Mouse (Mus musculus): ENCODE measurements around the gene Camk1d. TPM values are rescaled to one million over a fixed set of nuclear protein-coding genes. Genes with fewer than 3 reads are reported as not detected.

Camk1d gene
- polyA plus RNA-seq, 1 experiment, result 21.0 TPM

DNA sequence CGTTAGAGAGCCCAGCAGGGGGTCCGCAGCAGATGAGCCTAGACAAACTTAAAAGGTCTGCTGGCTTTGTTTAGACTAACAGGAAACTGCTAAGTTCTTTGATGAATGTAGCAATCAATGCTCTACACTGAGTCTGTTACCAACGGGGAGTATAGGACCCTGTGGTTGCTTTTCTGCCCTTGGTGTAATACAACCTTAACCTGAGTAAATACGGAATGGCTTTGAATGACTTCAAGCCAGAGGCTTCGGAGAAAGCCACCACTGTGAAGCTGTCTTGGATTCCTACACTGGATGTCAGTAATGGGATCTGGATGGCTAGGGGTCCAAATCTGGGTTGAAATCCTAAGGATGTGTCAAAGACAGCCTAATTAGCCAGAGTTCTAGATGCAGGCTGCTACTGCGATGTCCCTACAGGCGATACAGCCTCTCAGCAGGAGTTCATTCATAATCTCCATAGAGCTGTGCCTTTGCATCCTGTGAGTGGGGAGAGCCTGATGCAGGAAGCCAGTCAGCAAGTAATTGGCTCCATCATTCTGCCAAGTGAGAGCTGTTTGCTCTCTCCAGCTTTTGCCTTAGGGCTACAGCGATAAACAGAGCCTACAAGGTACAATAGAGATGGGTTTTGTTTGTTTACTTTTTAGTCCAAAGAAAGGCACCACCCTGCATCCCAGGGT lies 10.8 kb upstream of the Camk1d start:
- no peak for TF ChIP-seq GATA1 (IDR thresholded peaks at IDR 0.05; ENCODE audit: low read length)

DNA sequence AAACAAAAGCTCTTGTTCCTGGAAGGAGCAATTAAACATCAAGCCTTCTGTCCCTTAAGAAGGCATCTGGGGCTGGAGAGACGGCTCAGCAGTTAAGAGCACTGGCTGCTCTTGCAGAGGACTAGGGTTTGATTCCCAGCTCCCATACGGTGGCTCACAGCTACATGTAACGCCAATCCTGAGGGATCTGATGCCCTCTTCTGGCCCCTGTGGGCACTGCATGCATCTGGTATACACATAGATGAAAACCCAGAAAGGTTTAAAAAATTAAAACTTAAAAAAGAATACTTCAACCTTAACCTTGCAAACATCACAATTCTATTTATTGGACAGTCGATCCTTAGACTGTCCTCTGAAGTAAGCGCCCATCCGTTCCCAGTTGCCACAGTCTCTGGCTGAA lies 3.4 kb upstream of the Camk1d start:
- TF ChIP-seq GATA1 (IDR thresholded peaks at IDR 0.05; ENCODE audit: low read length), result no peak

- TF ChIP-seq GATA1 (IDR thresholded peaks at IDR 0.05; ENCODE audit: low read length), result no peak
These were observed 1.2 kb upstream of the Camk1d start for GRCm38 (mm10) chr2:5715544-5715943.

GRCm38 (mm10) chr2:5715054-5715410 lies 717 bp upstream of the Camk1d start:
- TF ChIP-seq GATA1 (IDR thresholded peaks at IDR 0.05; ENCODE audit: low read length), result no peak

DNA sequence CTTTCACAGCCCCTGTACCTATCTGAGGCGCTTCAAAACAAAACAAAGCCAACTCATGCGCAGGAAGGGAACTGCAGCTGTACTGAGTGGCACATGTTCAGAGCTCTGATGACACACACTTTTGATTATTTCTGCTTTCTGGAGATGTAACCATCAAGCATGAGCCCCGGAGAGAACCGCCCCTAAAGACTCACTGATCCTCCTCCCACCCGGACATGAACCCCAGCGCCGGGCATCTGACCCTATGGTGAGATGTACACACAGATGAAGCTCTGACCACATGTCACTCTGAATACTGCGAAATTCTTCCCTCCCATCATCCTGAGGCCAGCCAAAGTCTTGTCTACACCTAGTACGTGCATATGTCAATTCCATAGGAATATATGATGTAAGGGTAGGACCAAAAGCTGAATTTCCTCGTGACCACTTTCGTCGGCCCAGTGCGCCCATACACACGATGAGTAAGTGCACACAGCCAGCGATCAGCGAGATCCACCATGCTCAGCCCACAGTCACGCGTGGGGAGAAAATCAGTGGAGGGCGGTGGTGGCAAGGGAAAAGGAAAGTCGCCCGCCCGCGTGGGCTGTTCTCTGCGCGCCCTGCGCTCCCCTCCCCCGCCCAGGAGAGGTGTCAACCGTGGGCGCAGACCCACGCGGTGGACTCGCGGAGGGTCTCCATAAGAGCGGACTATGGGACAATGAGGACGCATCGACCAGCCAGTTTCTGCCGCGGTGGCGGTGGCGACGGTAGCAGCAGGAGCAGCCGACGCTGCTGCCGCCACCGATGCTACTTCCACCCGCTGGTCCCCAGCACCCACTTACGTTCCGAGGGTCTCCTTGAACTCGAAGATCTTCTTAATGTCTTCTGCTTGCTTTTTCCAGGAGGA lies 747 bp downstream of the Camk1d start:
- no peak for TF ChIP-seq GATA1 (IDR thresholded peaks at IDR 0.05; ENCODE audit: low read length)

- no peak for TF ChIP-seq GATA1 (IDR thresholded peaks at IDR 0.05; ENCODE audit: low read length)
These were observed 2.1 kb downstream of the Camk1d start for GRCm38 (mm10) chr2:5712255-5712654.

DNA sequence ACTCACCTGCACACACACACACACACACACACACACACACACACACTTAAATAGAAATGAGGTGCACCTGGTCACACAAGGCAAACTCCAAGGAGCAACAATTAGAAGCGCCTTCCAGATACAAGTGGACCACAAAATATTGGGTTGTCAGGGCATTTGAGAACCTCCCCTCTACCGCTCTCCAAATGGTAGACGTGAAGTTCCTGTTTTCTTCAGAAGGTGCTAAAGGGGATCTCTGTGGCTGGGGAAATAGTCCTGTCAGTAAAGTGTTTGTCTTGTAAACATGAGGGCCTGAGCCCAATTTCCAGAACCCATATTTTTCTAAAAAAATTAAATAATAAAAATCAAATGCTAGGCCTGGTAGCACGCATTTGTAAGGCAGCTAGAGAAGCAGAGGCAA lies 4.4 kb downstream of the Camk1d start:
- no peak for TF ChIP-seq GATA1 (IDR thresholded peaks at IDR 0.05; ENCODE audit: low read length)

DNA sequence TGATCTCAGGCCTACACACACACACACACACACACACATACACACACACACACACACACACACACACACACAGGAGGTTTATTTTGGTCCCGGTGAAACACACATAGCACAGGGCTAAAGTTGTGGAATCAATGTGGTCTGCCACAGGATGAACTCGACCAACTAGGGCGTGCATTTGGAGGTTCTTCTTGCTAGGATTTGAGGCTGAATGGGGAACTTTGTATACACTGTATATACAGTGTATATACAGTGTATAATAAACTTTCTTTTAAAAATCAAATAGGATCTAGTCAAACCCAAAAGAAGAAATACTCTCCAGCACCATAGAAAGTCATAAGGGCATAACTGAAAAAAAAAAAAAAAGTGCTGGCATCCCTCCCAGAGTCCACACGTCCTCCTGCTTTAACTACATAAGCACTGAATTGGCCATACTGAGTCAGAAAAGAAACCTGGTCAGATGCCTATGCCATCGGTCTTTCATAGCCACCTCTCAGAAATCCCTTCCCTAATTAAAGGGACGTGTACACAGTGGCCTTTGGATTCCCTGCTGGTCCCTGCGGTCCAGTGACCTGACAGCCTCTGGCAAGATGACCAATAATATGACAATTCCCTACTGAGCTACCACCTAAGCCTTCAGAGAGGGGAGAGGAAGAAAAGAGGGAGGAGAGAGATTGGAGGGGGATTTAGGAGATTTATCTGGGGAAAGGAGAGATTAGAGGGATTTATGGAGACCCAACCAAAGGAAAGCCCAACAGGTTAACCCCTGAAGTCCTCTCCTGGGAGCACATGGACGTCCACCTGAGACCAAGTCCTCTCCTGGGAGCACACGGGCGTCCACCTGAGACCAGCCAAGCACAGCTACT lies 6.2 kb downstream of the Camk1d start:
- no peak for TF ChIP-seq GATA1 (IDR thresholded peaks at IDR 0.05; ENCODE audit: low read length)

GRCm38 (mm10) chr2:5706618-5707017 lies 7.7 kb downstream of the Camk1d start:
- TF ChIP-seq GATA1 (IDR thresholded peaks at IDR 0.05; ENCODE audit: low read length), result no peak

DNA sequence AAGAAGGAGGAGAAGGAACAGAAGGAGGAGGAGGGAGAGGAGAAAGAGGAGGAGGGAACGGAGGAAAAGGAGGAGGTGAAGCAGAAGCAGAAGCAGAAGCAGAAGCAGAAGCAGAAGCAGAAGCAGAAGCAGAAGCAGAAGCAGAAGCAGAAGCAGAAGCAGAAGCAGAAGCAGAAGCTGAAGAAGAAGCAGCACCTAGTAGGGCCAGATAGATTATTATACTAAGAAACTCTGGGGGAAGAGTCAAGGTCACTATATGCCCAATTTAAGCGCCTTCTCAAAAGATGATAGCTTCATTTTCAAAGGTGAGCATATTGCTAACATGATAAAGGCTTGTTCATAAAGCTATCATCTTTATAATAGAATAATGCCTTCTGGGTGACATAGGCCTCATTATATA lies 11.9 kb downstream of the Camk1d start:
- TF ChIP-seq GATA1 (IDR thresholded peaks at IDR 0.05; ENCODE audit: low read length), result no peak

DNA sequence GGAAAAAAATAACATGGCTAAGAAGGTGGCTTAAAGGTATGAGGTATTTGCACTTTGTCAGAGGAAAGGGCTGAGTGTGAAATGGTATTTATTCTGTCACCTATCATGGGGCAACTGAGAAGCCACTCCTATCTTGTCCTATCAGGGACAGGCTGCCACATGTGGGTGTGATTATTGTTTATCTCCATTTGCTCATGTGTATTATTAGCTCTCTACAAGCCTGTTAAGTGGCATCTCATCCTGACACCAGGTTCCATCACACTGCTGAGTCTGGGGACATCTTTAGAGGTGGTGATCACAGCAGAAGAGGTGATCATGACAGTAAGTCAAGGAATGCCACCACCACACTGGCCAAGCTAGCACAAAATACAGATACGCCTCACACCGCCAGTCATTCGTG lies 13.4 kb downstream of the Camk1d start:
- peak; percentile 68 for TF ChIP-seq GATA1 (IDR thresholded peaks at IDR 0.05; ENCODE audit: low read length)

- no peak for TF ChIP-seq GATA1 (IDR thresholded peaks at IDR 0.05; ENCODE audit: low read length)
These were observed 15.9 kb downstream of the Camk1d start for GRCm38 (mm10) chr2:5698451-5698850.

DNA sequence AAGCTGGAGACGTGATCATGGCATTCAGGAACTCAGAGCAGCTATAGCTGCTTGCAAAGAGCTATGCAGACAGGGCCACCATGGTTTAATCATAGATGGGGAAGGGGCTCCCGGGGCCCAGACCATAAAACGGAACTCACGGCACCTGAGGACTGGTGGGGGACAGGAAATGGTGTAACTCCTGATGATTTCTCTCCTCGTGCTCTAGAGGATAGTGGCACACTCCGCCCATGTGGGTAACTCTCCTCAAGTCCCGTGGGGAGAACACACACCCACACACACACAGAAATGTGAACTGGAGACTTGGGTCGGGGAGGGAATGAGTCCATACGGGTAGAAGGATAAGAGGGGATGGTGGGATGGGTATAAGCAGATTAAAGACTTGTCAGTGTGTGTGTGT lies 20.2 kb downstream of the Camk1d start:
- no peak for TF ChIP-seq GATA1 (IDR thresholded peaks at IDR 0.05; ENCODE audit: low read length)

- no peak for TF ChIP-seq GATA1 (IDR thresholded peaks at IDR 0.05; ENCODE audit: low read length)
These were observed 22.6 kb downstream of the Camk1d start for GRCm38 (mm10) chr2:5691729-5692128.

DNA sequence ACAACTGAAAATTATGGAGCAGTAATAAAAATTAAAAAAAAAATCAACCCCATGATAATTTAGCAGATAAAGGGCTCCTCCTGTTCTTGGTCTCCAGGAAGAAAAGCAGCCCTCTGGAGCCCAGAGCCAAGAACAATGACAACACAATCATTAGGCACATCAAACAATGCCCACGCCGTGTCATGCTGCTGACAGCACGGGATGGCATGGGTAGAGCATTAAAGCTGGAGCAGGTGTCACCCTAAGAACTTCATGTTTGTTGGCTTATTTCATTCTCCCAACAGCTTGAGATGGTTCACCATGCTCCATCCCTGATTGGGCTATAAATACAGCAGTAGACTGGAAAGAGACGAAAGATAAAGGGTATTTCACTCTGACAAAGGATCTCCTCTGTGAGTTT lies 30.9 kb downstream of the Camk1d start:
- TF ChIP-seq GATA1 (IDR thresholded peaks at IDR 0.05; ENCODE audit: low read length), result no peak

DNA sequence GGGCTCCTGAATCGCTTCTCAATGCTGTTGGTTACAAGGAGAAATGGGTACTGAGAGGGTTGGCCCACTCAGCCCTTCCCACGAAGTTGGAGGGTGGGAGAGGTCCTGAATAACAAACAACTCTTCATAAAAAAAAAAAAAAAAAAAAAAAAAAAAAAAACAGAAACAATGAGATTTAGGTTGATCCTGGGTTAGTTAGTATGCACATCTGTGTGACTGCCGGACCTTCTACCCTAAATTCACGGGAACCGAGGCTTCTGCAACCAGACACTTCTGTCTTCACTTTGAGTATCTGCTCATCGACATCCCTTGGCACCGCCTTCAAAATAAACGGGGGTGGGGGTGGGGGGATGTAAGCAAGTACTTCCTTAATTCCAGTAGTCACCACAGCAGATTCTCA lies 32.4 kb downstream of the Camk1d start:
- TF ChIP-seq GATA1 (IDR thresholded peaks at IDR 0.05; ENCODE audit: low read length), result no peak

All from G1E-ER4 (cell line).